Mouse (Mus musculus) ES-Bruce4 (cell line): ENCODE results near the gene Gramd4.

ENCODE experiments used
- CTCF ChIP-seq: IDR thresholded peaks from one replicate; pipeline ENCODE4 v1.8.1; 2011; ENCODE audit warnings: low read depth, low read length
- POLR2A ChIP-seq: IDR thresholded peaks from one replicate; pipeline ENCODE4 v1.8.1; 2011; ENCODE audit warnings: low read length; ENCODE audit not compliant: insufficient read depth

GRCm38 (mm10) chr15:86183484-86183883 lies 126.0 kb downstream of the Gramd4 start:
- TF ChIP-seq CTCF (no peak), POLR2A (no peak)
